Comparison of ENCODE assay signal across 1 mouse cellular context in the genomic region with DNA sequence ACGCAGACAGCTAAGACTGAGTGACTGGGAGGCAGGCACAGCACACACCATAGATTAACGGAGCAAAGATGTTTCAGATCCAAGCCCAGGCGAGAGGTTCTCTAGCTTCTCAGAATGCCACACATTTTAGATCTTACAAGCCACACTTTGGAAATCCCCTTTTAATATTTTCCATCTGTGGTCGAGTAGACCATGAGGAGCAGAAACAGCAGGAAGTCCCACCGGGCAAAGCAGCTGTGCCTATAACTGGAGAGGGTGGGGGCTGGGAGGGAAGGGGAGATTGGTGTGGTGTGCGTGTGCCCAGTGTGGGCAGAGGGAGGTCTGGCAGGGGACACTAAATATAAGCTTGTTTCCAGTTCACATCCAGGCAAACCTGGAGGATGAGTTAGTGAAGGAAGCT.
TF ChIP-seq lines count a peak whose summit lies in the region.

No protein-coding gene starts in this region.

TF ChIP-seq in CH12.LX, 34 proteins besides CTCF, POLR2A, EP300 and RAD21:
- TF ChIP-seq MAFK (IDR thresholded peaks at IDR 0.05; ENCODE audit: insufficient replicate concordance, low read length) (no peak), IRF4 (IDR thresholded peaks at IDR 0.05; ENCODE audit: low read depth, low read length) (no peak), MXI1 (IDR thresholded peaks at IDR 0.05; ENCODE audit: low read depth, low read length) (no peak), MYC (IDR thresholded peaks at IDR 0.05; ENCODE audit: low read depth, low read length) (peak; percentile 86), MAX (IDR thresholded peaks at IDR 0.05; ENCODE audit: low read length) (peak; percentile 49), TCF12 (IDR thresholded peaks at IDR 0.05; ENCODE audit: low read depth, low read length) (peak; percentile 69), ETS1 (conservative IDR thresholded peaks at IDR 0.05; ENCODE audit: low read depth, low read length) (peak; percentile 75), JUND (conservative IDR thresholded peaks at IDR 0.05; ENCODE audit: low read depth, low read length) (no peak), ELF1 (IDR thresholded peaks at IDR 0.05; ENCODE audit: low read depth, low read length) (0 out of 2 replicates have a peak, but pooled peaks have one; percentile 24), HCFC1 (IDR thresholded peaks at IDR 0.05; ENCODE audit: low read depth, low read length) (0 out of 2 replicates have a peak, but pooled peaks have one; percentile 15), NRF1 (IDR thresholded peaks at IDR 0.05; ENCODE audit: low read depth, low read length) (no peak), ZC3H11A (IDR thresholded peaks at IDR 0.05; ENCODE audit: low read depth, low read length) (no peak), SIN3A (IDR thresholded peaks at IDR 0.05; ENCODE audit: low read length) (no peak; the same call in 1 of the 2 replicates), UBTF (IDR thresholded peaks at IDR 0.05; ENCODE audit: low read depth, low read length) (no peak), POLR2AphosphoS2 (IDR thresholded peaks at IDR 0.05; ENCODE audit: low read depth, low read length) (no peak), CHD1 (IDR thresholded peaks at IDR 0.05; ENCODE audit: low read depth, low read length) (no peak), PAX5 (IDR thresholded peaks at IDR 0.05; ENCODE audit: low read length) (no peak), NELFE (IDR thresholded peaks at IDR 0.05; ENCODE audit: low read depth, low read length) (peak; percentile 24; the same call in 1 of the 2 replicates), ZMIZ1 (IDR thresholded peaks at IDR 0.05; ENCODE audit: low read depth, low read length) (no peak), MAZ (IDR thresholded peaks at IDR 0.05; ENCODE audit: low read depth, low read length) (no peak), E2F4 (IDR thresholded peaks at IDR 0.05; ENCODE audit: insufficient replicate concordance, low read depth, low read length) (no peak), RCOR1 (conservative IDR thresholded peaks at IDR 0.05; ENCODE audit: low read depth, low read length) (no peak), CHD2 (IDR thresholded peaks at IDR 0.05; ENCODE audit: low read length) (peak; percentile 71; the same call in 1 of the 2 replicates), MEF2A (IDR thresholded peaks at IDR 0.05; ENCODE audit: borderline replicate concordance, low read depth, low read length) (peak; percentile 20; the same call in 1 of the 2 replicates), TBP (conservative IDR thresholded peaks at IDR 0.05; ENCODE audit: low read depth, low read length) (no peak), USF2 (conservative IDR thresholded peaks at IDR 0.05; ENCODE audit: low read depth, low read length) (no peak)
